Mouse (Mus musculus): Measurements from ENCODE around the gene Zcchc24. TPM values are rescaled to one million over a fixed set of nuclear protein-coding genes. Genes with fewer than 3 reads are reported as not detected.

Gene Zcchc24
- polyA plus RNA-seq, 1 experiment from 2014 or later = 10.4 TPM

DNA sequence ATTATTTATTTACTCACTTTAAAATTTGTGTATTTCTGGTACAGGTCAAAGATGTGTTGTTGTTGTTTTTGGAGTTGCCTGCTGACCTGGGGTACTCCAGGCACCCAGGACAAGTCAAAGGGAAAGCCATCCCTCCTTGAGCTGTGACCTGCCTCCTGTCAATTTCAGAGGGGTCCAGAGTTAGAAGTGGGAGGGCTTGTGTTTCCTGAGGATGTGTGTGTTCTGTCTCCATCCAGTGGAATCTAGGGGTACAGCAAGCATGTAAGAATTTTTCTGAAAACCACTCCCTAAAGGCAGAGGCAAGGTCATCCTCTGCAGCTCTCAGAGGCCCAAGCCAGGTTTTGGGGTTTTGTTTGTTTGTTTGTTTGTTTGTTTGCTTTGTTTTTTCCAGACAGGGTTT is 66.9 kb downstream of the Zcchc24 start:
- peak; percentile 57 for ATAC-seq
- H3K4me2 ChIP-seq (ENCODE audit: low read length) = no peak overlapping the region
- H3K4me1 ChIP-seq (replicated peaks; ENCODE audit: control insufficient read depth, insufficient read depth, low read length) = no peaks in the 10 kb centered on the region
- H3K9ac ChIP-seq (replicated peaks; ENCODE audit: low read depth, low read length) = no peak overlapping the region
- H3K9me3 ChIP-seq (ENCODE audit: control insufficient read depth, low read length) = no peaks in the 10 kb centered on the region
- no peaks in the 10 kb centered on the region for H3K27me3 ChIP-seq (replicated peaks; ENCODE audit: control insufficient read depth, insufficient read depth, low read length)
- no peak overlapping the region for H3K4me3 ChIP-seq (replicated peaks; ENCODE audit: low read length)
- no peak overlapping the region for H3K27ac ChIP-seq (ENCODE audit: low read length)
- peaks cover 10% of the 10 kb centered on the region; the same call in 1 of the 2 replicates for H3K36me3 ChIP-seq (ENCODE audit: control insufficient read depth, insufficient read depth)

DNA sequence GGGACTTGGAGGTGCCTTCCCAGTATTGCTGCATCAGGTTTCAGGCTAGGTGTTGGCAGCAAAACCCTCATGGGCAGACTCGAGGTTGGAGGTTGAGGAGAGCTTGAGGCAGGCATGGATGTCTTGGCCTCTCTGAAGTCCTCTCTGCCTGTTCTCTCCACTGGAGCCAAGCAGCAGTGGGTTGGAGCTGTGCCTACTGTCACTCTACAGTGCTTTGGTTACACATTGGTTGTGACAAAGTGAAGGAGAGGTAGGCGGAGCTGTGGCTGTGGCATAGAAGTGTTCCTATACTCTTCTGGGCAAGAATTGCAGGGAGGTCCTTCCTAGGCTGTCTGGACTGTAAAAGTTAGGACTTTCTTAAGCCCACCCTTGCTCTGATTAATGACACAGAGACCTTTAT is 72.5 kb downstream of the Zcchc24 start:
- Histone ChIP-seq H3K36me3 (ENCODE audit: control insufficient read depth, insufficient read depth) (peaks cover 10% of the 10 kb centered on the region; the same call in 1 of the 2 replicates), H3K4me3 (replicated peaks; ENCODE audit: low read length) (no peak overlapping the region), H3K4me1 (replicated peaks; ENCODE audit: control insufficient read depth, insufficient read depth, low read length) (peaks cover 23% of the 10 kb centered on the region), H3K27me3 (replicated peaks; ENCODE audit: control insufficient read depth, insufficient read depth, low read length) (no peaks in the 10 kb centered on the region), H3K9me3 (ENCODE audit: control insufficient read depth, low read length) (no peaks in the 10 kb centered on the region), H3K4me2 (ENCODE audit: low read length) (no peak overlapping the region), H3K9ac (replicated peaks; ENCODE audit: low read depth, low read length) (no peak overlapping the region), H3K27ac (ENCODE audit: low read length) (no peak overlapping the region)
- ATAC-seq = no peak
- 56% methylated on average over 2 of the region's 2 CpGs for WGBS

DNA sequence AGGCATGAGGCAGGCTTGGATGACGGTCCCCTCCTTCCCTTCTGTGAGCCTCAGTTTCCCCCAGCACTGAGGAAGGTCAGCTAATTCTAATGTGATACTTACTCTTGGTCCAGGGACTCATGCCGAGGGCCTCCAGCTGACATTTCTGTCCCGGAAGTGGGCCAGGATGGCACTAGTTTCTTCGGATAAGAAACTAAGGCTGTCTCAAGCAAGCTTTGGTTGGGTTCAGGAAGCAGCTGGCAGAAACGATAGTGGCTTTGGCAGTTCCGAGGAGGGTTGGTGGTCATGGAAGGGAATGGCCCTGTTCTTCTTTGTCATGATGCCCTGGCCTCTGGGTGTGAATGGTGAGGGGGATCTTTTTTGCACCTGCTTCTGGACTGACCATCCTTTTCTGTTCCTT is 73.8 kb downstream of the Zcchc24 start:
- no peaks in the 10 kb centered on the region for H3K27me3 ChIP-seq (replicated peaks; ENCODE audit: control insufficient read depth, insufficient read depth, low read length)
- peaks cover 10% of the 10 kb centered on the region; the same call in 1 of the 2 replicates for H3K36me3 ChIP-seq (ENCODE audit: control insufficient read depth, insufficient read depth)
- H3K9me3 ChIP-seq (ENCODE audit: control insufficient read depth, low read length) = no peaks in the 10 kb centered on the region
- peak overlapping the region; percentile 97 for H3K4me2 ChIP-seq (ENCODE audit: low read length)
- ATAC-seq = no peak
- peak overlapping the region; percentile 85 for H3K4me3 ChIP-seq (replicated peaks; ENCODE audit: low read length)
- peaks cover 23% of the 10 kb centered on the region for H3K4me1 ChIP-seq (replicated peaks; ENCODE audit: control insufficient read depth, insufficient read depth, low read length)
- H3K27ac ChIP-seq (ENCODE audit: low read length) = no peak overlapping the region
- peak overlapping the region; percentile 93; the same call in 1 of the 2 replicates for H3K9ac ChIP-seq (replicated peaks; ENCODE audit: low read depth, low read length)
- WGBS = 73% methylated on average over 6 of the region's 6 CpGs

DNA sequence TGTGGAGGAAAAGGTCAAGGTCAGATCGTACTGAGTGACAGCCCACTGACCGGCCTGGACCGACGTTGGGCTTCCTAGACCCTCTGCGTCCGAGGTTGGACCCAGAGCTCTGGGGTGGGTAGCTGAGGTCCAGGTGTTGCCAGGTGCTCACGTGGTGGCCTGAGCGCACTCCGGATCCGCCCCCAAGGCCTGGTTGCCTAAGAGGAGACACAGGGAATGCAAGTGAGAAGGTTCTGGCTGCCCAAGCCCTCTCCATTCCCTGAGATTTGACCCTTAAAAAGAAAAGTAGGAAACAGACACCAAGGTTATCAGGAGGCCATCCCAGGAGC is 74.3 kb downstream of the Zcchc24 start:
- peaks cover 23% of the 10 kb centered on the region for H3K4me1 ChIP-seq (replicated peaks; ENCODE audit: control insufficient read depth, insufficient read depth, low read length)
- no peak overlapping the region for H3K27ac ChIP-seq (ENCODE audit: low read length)
- H3K4me2 ChIP-seq (ENCODE audit: low read length) = peak overlapping the region; percentile 97
- 2% methylated on average over 10 of the region's 10 CpGs for WGBS
- peak overlapping the region; percentile 85 for H3K4me3 ChIP-seq (replicated peaks; ENCODE audit: low read length)
- H3K27me3 ChIP-seq (replicated peaks; ENCODE audit: control insufficient read depth, insufficient read depth, low read length) = no peaks in the 10 kb centered on the region
- no peaks in the 10 kb centered on the region for H3K9me3 ChIP-seq (ENCODE audit: control insufficient read depth, low read length)
- H3K36me3 ChIP-seq (ENCODE audit: control insufficient read depth, insufficient read depth) = peaks cover 7% of the 10 kb centered on the region; the same call in 1 of the 2 replicates
- ATAC-seq = no peak; the same call in 1 of the 2 replicates
- peak overlapping the region; percentile 93 for H3K9ac ChIP-seq (replicated peaks; ENCODE audit: low read depth, low read length)

DNA sequence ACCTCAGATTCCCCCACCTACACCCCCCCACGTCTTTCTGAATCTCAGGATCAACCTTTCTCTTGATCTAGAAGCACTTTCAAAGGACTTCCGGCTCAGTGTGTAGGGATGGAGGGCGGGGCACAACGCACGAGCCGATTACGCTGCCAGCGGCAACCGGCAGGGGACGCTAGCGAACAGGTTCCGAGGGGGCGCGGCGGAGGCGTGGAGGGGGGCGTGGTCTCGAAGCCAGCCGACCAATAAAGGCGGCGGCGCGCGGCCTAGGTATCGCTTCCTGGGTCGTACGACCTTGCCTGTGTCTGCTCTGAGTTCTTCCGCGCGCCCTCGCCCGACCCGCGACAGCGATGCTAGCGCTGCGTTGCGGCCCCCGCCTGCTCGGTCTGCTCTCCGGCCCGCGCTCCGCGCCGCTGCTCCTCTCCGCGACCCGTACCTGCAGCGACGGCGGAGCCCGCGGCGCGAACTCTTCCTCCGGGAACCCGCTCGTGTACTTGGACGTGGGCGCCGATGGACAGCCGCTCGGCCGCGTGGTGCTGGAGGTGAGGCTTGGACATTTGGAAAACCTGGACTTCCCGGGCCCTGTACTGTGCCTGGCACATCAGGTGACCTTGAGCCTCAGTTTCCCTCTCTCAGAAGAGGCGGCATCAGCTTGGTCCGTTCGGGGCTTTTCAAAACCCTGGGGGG is 74.8 kb downstream of the Zcchc24 start, which contains the start of gene Ppif:
Ppif (plus strand) TSS at position 267 of the 681 bp plus-strand sequence.
- Histone ChIP-seq H3K4me1 (replicated peaks; ENCODE audit: control insufficient read depth, insufficient read depth, low read length) (peaks cover 23% of the 10 kb centered on the region), H3K4me3 (replicated peaks; ENCODE audit: low read length) (peak within 1 kb of the TSS; percentile 85), H3K4me2 (ENCODE audit: low read length) (peak within 1 kb of the TSS; percentile 97), H3K9me3 (ENCODE audit: control insufficient read depth, low read length) (no peaks in the 10 kb centered on the region), H3K36me3 (ENCODE audit: control insufficient read depth, insufficient read depth) (peaks cover 4% of the 10 kb centered on the region; the same call in 1 of the 2 replicates), H3K9ac (replicated peaks; ENCODE audit: low read depth, low read length) (peak within 1 kb of the TSS; percentile 93), H3K27ac (ENCODE audit: low read length) (peak within 1 kb of the TSS; percentile 38; the same call in 1 of the 2 replicates), H3K27me3 (replicated peaks; ENCODE audit: control insufficient read depth, insufficient read depth, low read length) (no peaks in the 10 kb centered on the region)
- under 1% methylated on average over 55 of the region's 70 CpGs for WGBS
- ATAC-seq = peak; percentile 93

DNA sequence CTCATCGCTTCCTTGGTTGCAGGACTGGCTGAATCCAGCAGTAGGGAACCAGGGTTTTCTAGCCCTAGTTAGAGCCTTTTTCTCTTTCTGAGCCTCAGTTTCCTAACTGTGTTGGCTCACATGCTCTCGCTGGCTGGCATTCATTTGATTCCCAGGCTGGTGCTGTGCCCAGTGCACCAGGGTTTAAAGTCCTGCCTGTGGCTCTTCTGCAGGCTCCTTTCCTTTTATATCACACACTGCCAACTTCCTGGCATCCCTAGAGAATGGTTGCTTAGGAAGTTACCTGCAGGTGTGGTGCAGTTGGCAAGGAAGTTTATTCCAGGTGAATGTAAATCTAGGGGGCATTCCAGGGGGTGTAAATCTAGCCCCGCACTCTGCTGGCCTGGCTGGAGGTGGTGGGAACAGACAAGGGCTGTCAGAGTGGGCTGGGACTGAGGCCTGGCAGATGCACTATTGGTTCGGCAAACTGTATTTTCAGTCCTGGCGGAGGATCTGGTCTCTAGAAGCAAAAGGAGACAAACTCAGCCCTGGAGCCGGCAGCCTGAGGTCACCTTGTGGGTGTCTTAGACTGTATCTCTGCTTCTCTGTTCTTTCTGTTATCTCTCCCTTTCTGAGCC is 75.5 kb downstream of the Zcchc24 start:
- H3K9me3 ChIP-seq (ENCODE audit: control insufficient read depth, low read length) = no peaks in the 10 kb centered on the region
- peak overlapping the region; percentile 97 for H3K4me2 ChIP-seq (ENCODE audit: low read length)
- no peaks in the 10 kb centered on the region; the same call in 1 of the 2 replicates for H3K36me3 ChIP-seq (ENCODE audit: control insufficient read depth, insufficient read depth)
- H3K9ac ChIP-seq (replicated peaks; ENCODE audit: low read depth, low read length) = peak overlapping the region; percentile 46
- H3K27ac ChIP-seq (ENCODE audit: low read length) = peak overlapping the region; percentile 38; the same call in 1 of the 2 replicates
- peak overlapping the region; percentile 85 for H3K4me3 ChIP-seq (replicated peaks; ENCODE audit: low read length)
- H3K27me3 ChIP-seq (replicated peaks; ENCODE audit: control insufficient read depth, insufficient read depth, low read length) = no peaks in the 10 kb centered on the region
- peaks cover 23% of the 10 kb centered on the region for H3K4me1 ChIP-seq (replicated peaks; ENCODE audit: control insufficient read depth, insufficient read depth, low read length)
- no peak; the same call in 1 of the 2 replicates for ATAC-seq
- WGBS = 72% methylated on average over 6 of the region's 6 CpGs

DNA sequence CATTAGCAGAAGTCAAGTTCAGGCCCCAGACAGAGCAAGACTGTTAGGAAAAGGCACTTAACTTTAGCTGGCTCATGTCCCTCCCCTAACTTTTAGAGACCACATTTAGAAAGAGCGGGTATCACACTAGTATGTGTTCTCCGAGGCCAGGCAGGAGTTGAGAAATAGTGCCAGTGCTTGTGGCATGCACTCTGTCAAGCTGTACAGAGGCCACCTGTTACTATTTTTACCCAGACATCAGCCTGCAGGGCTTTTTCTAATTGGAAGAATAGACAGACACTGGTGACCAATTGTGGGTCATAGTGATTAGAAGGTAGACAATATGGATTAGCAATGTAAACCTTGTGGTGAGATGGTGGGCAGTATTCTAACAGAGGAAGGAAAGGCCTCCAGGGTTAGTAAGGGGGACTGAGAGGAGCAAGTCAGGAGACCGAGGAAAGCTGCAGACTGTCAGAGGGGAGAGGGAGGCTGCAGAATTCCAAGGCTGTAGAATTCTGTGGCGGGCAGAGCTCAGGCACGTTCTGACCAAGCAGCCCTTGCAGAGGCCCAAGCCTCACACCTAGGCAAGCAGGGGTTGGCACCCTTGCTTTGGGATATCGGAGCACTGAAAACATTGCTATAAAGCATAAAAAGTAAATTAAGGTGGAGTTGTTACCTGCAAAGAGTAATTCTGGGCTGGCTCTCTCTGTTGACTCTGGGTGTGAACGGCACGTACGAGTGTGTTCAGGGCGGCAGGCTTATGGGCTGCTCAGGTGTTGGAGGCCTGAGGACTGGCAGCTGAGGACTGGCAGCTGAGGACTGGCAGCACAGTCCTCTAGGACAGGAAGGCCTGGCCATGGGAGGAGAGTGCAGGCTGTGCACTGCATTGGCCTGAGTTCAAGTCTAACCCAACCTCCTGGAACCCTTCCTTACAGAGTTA is 81.6 kb downstream of the Zcchc24 start:
- no peaks in the 10 kb centered on the region for H3K4me1 ChIP-seq (replicated peaks; ENCODE audit: control insufficient read depth, insufficient read depth, low read length)
- 86% methylated on average over 10 of the region's 10 CpGs for WGBS
- ATAC-seq = no peak
- H3K27me3 ChIP-seq (replicated peaks; ENCODE audit: control insufficient read depth, insufficient read depth, low read length) = no peaks in the 10 kb centered on the region
- no peak overlapping the region for H3K4me2 ChIP-seq (ENCODE audit: low read length)
- no peak overlapping the region for H3K9ac ChIP-seq (replicated peaks; ENCODE audit: low read depth, low read length)
- H3K36me3 ChIP-seq (ENCODE audit: control insufficient read depth, insufficient read depth) = no peaks in the 10 kb centered on the region
- no peak overlapping the region for H3K4me3 ChIP-seq (replicated peaks; ENCODE audit: low read length)
- H3K27ac ChIP-seq (ENCODE audit: low read length) = no peak overlapping the region
- H3K9me3 ChIP-seq (ENCODE audit: control insufficient read depth, low read length) = no peaks in the 10 kb centered on the region

DNA sequence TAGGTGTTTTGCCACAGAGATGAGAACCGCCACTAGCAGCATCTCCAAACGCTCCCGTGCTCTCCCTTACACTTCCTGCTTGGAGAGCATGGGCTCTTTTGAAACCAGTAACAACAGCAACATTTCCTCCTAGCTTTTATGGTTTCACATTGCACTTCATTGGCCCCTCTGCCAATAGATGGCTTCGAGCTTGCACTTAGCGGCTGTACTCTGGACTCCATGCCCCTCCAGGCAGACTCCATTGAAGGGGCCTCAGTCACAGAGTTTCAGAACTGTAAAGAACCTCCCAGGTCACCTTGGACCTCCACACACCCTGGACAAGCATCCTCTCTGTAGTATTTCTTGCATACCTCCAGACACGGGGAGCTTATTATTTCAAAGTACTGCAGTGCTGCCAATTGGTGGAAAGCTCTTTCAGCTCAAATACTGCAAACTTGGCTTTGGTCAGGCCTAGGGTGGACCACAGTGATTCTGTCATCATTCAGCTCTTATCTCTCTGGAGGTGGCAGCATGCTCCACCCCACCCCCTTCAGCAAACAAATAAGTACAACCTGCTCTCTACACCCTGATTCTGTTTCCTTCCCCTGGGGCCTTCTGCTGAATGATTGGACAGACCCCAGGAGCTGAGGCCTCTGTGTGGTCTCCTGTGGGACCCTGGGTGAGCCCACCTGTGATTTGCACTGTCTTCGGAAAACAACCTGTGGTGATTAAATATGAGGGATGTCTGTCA is 82.5 kb downstream of the Zcchc24 start:
- 79% methylated on average over 7 of the region's 7 CpGs for WGBS
- Histone ChIP-seq H3K9me3 (ENCODE audit: control insufficient read depth, low read length) (no peaks in the 10 kb centered on the region), H3K4me2 (ENCODE audit: low read length) (no peak overlapping the region), H3K36me3 (ENCODE audit: control insufficient read depth, insufficient read depth) (no peaks in the 10 kb centered on the region), H3K9ac (replicated peaks; ENCODE audit: low read depth, low read length) (no peak overlapping the region), H3K4me3 (replicated peaks; ENCODE audit: low read length) (no peak overlapping the region), H3K4me1 (replicated peaks; ENCODE audit: control insufficient read depth, insufficient read depth, low read length) (no peaks in the 10 kb centered on the region), H3K27me3 (replicated peaks; ENCODE audit: control insufficient read depth, insufficient read depth, low read length) (no peaks in the 10 kb centered on the region), H3K27ac (ENCODE audit: low read length) (no peak overlapping the region)
- ATAC-seq = no peak
